Mouse (Mus musculus) gastrocnemius, postnatal 14 days (tissue): ENCODE results near the gene Hist1h3d. TPM values are rescaled to one million over a fixed set of nuclear protein-coding genes. Genes with fewer than 3 reads are reported as not detected.
"Not testable (repeated sequence)": the region's sequence is repeated elsewhere in the genome, so short reads cannot be mapped to it uniquely, and the experiment has no call there.

ENCODE experiments used
- DNase-seq: peaks from one replicate; pipeline ENCODE4 v3.0.0; 2021; ENCODE audit warnings: mixed read lengths
- intact Hi-C: fragments of 180-260 bp; cut with DNase I; formaldehyde crosslinking; loops from one replicate; pipeline ENCODE4 v1.15.1; 2025; ENCODE audit warnings: low total_unique reads
- total RNA-seq, 2 experiments: library from RNA; stranded (reverse); gene quantifications; 2 replicates each; pipeline ENCODE4 v1.2.3; 2021

The Hist1h3d gene
- total RNA-seq, 2 experiments from 2014 or later, result 13.5 to 15.2 TPM

DNA sequence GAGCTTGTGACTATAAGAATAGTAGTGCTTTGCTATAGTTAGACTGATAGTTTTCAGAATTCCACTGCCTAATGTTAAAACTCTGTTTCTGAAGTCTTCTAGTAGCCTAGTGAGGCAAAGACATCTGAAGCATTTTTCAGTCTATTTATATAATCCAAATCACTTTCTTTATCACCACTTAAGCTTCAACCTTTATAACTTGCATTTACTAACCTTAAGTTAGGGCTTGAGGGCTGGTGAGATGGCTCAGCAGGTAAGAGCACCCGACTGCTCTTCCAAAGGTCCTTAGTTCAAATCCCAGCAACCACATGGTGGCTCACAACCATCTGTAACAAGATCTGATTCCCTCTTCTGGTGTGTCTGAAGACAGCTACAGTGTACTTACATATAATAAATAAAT is 35.7 kb upstream of the Hist1h3d start:
- DNase-seq, intact Hi-C loops: not testable (repeated sequence)

DNA sequence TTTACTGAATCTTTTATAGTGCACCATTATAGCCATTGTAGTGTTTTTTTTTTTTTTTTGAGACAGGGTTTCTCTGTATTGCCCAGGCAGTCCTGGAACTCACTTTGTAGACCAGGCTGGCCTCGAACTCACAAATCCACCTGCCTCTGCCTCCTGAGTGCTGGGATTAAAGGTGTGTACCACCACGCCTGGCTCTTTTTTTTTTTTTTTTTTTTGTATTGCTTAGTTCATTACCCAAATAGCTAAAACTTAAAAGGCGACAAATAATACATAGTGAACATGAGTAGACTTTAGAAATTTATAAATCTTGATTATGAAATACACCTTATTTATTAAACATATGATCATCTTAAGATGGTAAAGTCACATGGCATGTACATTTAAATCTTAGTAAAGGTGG is 34.1 kb upstream of the Hist1h3d start:
- intact Hi-C loops, result no loop called here
- DNase-seq, result no peak

DNA sequence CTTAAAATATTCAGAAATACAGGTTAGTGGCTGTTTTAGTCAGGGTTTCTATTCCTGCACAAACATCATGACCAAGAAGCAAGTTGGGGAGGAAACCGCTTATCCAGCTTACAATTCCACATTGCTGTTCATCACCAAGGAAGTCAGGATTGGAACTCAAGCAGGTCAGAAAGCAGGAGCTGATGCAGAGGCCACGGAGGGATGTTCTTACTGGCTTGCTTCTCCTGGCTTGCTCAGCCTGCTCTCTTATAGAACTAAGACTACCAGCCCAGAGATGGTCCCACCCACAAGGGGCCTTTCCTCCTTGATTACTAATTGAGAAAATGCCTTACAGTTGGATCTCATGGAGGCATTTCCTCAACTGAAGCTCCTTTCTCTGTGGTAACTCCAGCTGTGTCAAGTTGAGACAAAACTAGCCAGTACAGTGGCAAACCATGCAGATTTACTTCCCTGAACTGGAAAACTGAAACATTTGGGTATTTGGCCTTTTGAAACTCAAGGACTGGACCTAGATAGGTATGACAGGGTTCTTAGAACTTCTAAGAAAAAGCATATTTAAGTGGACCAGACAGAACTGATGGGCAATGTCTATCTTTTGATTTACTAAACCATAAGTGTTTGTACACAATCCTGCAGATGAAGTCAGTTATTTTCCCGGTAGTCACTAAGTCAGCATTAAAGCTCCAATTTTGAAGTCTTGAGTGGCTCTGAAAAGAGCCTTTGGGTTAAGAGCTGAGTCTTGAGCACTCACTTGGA is 33.2 kb upstream of the Hist1h3d start:
- intact Hi-C loops, DNase-seq: not testable (repeated sequence)

DNA sequence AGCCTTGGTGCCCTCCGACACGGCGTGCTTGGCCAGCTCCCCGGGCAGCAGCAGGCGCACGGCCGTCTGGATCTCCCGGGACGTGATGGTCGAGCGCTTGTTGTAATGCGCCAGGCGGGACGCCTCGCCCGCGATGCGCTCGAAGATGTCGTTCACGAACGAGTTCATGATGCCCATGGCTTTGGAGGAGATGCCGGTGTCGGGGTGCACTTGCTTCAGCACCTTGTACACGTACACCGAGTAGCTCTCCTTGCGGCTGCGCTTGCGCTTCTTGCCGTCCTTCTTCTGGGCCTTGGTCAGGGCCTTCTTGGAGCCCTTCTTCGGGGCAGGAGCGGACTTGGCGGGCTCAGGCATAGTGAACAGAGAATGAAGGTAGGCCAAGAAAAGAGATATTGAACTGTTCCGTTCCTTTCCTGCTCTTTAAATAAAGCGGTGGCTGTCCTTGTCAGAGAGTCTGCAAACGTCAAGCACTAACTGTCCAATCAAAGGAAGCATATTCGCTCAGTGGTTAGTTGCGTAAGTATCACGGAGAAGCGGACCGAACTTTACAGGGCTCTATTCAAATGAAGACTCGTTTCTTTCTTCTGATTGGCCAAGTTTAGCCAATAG is 32.5 kb upstream of the Hist1h3d start, which contains the start of gene Hist1h2bh:
Gene Hist1h2bh, minus strand, starts transcription at position 394 of the 609 bp plus-strand sequence.
- intact Hi-C loops, result not testable (repeated sequence)
- peak; percentile 24 for DNase-seq

DNA sequence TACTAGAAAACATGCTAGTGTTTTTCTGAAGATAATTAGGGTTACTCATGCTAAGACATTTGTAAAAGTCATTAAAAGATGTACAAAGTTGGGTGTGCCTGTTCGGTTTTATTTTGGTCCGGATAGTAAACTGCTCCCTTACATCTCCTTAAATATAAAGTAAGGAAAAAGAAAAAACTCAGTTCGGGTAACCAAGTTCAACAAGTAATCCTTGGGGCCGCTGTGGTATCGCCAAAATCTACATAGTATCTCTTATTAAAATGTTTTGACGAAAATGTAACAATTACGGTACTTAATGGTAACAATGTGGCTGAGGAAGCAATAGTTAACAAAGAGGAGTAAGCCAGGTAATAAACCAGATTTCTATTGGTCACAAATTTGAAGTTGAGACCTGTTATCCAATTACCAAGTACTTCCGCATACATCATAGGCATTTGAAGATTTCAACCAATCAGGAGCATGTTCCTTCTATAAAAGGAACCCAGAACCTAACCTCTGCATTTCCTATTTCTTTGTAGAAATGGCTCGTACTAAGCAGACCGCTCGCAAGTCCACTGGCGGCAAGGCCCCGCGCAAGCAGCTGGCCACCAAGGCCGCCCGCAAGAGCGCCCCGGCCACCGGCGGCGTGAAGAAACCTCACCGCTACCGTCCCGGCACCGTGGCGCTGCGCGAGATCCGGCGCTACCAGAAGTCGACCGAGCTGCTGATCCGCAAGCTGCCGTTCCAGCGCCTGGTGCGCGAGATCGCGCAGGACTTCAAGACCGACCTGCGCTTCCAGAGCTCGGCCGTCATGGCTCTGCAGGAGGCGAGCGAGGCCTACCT is 31.4 kb upstream of the Hist1h3d start, which contains the start of gene Hist1h3f:
Gene Hist1h3f, plus strand, starts transcription at position 88 of the 822 bp plus-strand sequence.
- intact Hi-C loops, result no loop called here
- peak; percentile 26 for DNase-seq

DNA sequence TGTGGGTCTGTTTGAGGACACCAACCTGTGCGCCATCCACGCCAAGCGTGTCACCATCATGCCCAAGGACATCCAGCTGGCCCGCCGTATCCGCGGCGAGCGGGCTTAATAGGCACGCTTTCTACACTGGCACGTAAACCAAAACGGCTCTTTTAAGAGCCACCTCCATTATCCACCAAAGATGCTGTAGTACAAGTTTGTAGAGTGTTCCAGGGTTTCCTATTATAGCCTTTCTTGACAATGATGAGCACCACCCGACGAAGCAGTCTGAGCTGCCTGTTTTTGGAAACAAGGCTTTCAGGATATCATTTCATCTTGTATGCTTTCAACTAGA is 30.8 kb upstream of the Hist1h3d start:
- DNase-seq, intact Hi-C loops: not testable (repeated sequence)

DNA sequence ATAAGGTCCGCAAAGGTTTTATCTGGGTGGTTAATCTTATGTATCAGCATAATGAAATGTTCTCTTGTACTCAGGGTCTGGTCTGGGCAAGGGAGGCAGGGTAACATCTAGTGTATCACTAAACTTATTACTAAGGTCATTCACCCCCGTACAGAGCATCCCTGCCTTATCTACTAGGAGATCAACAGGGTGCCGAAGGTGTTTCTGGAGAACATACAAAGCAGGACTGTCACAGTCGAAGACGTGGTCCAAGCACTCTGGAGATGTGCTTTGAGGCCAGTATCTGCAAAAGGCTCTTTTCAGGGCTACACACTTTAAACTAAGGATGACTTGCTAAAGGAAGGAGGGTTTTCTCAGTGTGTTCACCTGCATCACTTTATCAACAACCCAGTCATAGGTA is 28.9 kb upstream of the Hist1h3d start:
- intact Hi-C loops, result no loop called here

DNA sequence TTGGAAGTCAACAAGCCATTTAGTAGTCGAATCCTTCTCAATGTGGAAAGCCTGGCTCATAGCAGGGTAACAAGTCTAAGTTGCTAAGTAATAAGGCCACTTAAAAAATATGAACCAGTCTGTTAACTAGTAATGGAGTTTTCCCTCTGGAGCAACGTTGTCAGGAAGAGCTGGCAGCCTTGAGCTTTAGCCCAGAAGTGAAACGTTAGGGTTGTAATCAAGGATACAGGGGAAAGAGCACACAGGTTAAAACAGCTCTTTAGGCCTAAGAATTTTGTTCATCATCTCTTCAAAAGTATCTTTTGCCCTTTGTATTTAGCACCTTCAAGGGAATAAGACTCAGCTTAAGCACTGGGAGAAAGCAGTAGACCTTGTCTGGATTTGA is 24.8 kb upstream of the Hist1h3d start:
- no peak for DNase-seq
- intact Hi-C loops, result no loop called here

More for the DNA sequence above, 28.9 kb upstream of the Hist1h3d start:
- DNase-seq, result no peak

DNA sequence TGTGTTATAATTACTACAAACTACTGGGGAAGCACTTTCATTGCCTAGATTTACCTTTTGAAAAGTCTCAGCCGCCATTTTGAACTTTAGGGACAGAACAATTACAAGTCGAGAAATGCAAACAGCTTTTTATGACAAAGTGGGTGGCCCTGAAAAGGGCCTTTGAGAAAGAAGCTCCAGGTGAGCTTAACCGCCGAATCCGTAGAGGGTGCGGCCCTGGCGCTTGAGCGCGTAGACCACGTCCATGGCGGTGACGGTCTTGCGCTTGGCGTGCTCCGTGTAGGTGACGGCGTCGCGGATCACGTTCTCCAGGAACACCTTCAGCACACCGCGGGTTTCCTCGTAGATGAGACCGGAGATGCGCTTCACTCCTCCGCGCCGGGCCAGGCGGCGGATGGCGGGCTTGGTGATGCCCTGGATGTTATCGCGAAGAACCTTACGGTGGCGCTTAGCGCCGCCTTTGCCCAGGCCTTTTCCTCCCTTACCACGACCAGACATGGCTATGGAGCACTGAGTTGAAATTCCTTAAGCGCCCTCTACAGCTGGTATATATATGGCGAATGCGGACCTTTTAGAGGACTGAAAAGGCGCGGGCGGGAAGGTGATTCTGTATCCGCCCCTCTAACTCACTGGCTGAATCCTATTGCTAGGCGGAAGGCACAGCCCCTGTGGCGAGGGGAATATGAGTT is 24.3 kb upstream of the Hist1h3d start, which contains the start of gene Hist1h4f:
Gene Hist1h4f, minus strand, starts transcription at position 503 of the 689 bp plus-strand sequence.
- intact Hi-C loops, result not testable (repeated sequence)
- DNase-seq, result peak; percentile 63

DNA sequence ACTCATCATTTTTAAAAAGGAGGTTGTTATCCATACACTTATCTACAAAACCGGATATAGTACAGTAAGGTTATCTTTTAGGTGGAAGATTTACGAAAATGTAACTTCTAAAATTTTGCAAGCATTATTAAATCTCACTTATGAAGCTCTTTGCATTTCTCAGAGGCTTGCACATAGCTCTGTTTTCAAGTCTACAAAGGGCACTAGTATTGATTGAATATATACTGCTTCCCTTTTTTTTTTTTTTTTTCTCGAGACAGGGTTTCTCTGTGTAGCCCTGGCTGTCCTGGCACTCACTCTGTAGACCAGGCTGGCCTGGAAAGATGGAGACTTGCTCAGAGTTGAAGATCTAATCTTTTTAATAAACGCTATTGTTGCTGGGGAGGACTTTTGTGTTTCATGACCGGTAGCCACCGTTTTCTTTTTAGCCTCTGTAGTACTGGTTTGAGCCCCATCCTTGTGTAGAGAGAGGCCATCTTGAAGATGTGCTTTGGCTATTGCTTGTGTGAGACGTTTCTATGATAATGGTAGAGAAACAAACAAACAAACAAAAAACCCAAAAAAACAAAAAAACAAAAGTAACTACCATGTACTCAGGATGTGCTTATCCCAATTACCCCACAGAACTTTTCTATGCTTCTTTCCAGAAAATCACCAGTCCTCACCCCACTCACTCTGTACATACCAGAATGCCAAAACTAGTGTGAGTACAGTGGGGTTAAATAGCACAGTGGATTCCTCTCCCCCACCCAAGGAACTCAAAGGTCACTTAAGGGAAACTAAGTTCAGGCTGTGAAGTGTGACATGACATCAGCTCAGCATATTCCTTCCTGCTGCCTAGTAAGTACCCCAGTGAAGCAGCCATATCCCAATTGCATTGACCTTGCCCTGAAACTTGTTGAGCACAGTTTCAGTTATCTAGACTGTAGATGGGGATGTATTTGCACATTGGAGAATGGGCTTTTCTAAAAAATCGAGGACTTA is 23.3 kb upstream of the Hist1h3d start:
- no peak for DNase-seq
- intact Hi-C loops, result no loop called here

DNA sequence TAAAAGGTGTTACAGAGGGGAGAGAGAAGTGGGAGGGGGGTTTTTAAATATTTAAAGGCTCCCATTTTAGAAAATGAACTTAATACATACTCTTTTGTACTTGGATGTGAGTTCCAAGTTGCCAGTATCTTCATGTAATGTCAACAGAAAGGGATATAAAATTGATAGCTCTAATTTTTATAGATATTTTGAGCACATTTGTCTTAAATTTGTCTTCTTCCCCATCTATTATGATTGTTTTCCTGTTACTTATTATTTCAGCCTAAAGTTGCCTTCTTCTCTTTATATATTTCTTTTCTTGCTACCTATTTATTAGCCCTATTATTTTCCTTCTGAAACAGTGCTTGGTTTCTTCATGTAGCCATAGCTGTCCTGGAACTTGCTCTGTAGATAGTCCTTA is 22.6 kb upstream of the Hist1h3d start, which contains the start of gene Hist1h1d:
Gene Hist1h1d, plus strand, starts transcription at position 301 of the 400 bp plus-strand sequence.
- no peak for DNase-seq
- intact Hi-C loops, result no loop called here

DNA sequence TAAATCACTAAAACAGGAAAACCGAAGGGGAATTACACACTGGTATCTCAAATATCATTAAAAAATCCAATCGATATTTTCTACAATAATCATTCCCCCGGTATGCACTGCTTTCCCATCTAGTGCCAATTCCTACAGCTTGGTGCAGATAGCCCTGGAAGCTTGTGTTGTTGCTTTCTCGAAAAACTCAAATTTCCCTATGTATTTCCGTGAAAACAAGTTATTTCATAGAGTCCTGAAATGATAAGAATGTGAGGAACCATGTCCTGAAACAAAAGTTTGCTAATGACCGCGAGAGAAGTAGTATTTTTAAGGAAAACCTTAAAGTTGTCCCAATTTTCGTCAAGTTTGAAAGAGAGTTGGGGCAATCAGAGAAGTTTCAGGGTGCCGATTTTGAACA is 21.2 kb upstream of the Hist1h3d start:
- DNase-seq, result no peak
- intact Hi-C loops, result no loop called here

DNA sequence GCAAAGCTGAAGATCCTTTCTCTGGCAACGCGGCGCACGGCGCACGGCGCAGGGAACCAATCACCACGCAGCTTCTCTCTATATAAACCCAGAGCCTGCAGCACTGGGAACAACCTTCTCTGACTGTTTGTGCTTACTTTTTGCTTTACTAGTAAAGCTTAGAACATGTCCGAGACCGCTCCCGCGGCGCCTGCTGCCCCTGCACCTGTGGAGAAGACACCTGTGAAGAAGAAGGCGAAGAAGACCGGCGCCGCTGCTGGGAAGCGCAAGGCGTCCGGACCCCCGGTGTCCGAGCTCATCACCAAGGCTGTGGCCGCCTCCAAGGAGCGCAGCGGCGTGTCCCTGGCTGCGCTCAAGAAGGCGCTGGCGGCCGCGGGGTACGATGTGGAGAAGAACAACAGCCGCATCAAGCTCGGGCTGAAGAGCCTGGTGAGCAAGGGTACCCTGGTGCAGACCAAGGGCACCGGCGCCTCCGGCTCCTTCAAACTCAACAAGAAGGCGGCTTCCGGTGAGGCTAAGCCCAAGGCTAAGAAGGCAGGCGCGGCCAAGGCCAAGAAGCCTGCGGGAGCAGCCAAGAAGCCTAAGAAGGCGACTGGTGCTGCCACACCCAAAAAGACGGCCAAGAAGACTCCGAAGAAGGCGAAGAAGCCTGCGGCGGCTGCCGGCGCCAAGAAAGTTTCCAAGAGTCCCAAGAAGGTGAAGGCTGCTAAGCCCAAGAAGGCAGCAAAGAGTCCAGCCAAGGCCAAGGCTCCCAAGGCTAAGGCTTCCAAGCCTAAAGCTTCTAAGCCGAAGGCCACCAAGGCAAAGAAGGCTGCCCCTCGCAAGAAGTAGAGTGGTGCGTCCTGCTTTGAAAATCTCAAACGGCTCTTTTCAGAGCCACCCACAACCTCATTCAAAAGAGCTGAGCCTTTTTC is 20.4 kb upstream of the Hist1h3d start:
- DNase-seq, result peak; percentile 56
- intact Hi-C loops, result no loop called here

DNA sequence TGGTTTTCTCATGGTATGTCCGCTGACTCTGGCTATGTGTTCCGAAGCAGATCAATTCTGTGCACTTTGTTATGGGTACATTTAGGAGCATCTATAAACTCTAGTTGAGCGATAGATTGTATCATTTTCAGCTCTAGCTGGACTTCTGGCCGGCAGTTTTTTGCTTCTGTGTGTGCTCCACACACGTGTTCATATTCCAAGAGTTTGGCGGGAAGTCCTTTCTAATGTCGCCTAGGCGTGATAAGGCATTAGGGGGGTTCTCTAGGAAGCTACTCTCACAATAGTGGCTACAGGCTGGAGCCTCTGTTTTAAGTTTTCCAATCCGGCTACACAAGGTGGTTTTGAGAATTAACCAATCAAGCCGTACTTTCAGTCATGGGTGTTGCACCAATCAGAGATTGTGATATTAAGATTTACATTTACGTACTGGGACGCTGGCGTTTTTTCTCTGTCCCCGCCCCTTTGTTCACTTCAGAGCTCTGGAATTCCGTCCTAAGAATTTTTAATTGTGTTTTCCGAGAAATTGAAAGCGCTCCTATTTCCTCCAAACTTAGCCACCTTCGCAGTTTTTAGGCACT is 19.6 kb upstream of the Hist1h3d start:
- DNase-seq, result peak; percentile 32
- intact Hi-C loops, result no loop called here

DNA sequence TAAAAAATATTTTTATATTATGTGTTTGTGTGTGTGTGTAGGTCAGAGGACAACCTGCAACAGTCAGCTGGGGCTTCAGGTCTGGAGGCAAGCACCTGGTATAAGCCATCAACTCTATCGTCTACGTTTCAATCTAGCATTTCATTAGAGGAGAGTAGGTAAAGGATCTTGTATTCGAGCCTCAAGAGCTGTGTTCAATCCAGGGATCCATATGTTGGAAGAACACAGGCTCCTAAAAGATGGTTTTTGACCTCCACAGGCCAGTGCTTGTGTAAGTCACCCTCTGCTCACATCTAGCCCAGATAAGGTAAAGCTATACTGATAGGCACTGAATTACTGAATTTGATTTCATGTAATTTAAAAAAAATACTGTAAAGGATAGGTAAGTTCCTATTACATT is 18.7 kb upstream of the Hist1h3d start:
- intact Hi-C loops, result no loop called here
- DNase-seq, result no peak

DNA sequence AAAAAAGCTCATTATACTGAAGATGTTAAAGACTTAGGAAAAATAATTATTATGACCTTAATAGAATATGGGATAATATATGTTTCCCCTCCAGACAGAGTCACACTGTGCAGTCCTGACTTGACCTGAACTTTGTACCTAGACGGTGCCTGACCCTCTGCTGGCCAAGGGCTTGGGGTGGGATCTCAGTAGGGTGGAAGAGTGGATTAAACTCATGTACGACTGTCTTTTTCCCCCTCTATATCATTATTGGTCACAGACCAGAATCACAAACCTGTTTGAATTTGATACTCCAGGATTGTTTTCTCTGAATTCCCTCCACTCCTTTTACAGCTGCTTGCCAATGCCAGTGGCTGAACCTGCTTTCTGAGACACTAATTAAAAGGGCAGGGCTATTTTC is 14.9 kb upstream of the Hist1h3d start:
- DNase-seq, intact Hi-C loops: not testable (repeated sequence)

DNA sequence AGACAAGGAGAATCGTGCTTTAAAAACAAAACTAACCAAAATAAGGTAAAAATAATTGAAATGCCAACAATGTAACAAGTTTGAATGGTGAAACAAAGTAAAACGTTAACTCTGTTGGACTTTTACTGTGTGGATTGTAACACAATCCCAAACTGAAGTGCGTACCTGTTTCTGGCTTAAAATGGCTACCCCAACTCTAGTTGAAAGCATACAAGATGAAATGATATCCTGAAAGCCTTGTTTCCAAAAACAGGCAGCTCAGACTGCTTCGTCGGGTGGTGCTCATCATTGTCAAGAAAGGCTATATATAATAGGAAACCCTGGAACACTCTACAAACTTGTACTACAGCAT is 14.1 kb upstream of the Hist1h3d start:
- intact Hi-C loops, result not testable (repeated sequence)

More for the DNA sequence above, 14.1 kb upstream of the Hist1h3d start:
- DNase-seq, result not testable (repeated sequence)
